Mouse (Mus musculus) lung, embryonic 14.5 days (tissue): ENCODE measurements around the gene Cacna1f. TPM values are rescaled to one million over a fixed set of nuclear protein-coding genes. Genes with fewer than 3 reads are reported as not detected.

ENCODE experiments used
- ATAC-seq: fragments of 200-750 bp; cut with Nextera tagmentation; 2 replicates; pipeline ENCODE4 v1.8.0; 2017; ENCODE audit warnings: mild to moderate bottlenecking, moderate TSS enrichment, moderate library complexity; ENCODE audit not compliant: insufficient read depth
- DNase-seq: peaks from one replicate; pipeline ENCODE4 v3.0.0-alpha.2; 2015
- H3K27ac ChIP-seq: fragments of 300-500 bp; sonication (generic); 2 replicates; pipeline ENCODE4 v1.5.1; 2014; ENCODE audit warnings: low read depth, mild to moderate bottlenecking, moderate library complexity
- H3K27me3 ChIP-seq: fragments of 300-500 bp; sonication (generic); 2 replicates; pipeline ENCODE4 v1.6.1; 2014; ENCODE audit warnings: low read length, control low read depth; ENCODE audit not compliant: insufficient read depth
- H3K36me3 ChIP-seq: fragments of 300-500 bp; sonication (generic); 2 replicates; pipeline ENCODE4 v1.6.1; 2014; ENCODE audit warnings: control low read depth; ENCODE audit not compliant: insufficient read depth
- H3K4me1 ChIP-seq: fragments of 300-500 bp; sonication (generic); 2 replicates; pipeline ENCODE4 v1.6.1; 2014; ENCODE audit warnings: antibody characterized with exemption, control low read depth; ENCODE audit not compliant: insufficient read depth
- H3K4me2 ChIP-seq: fragments of 300-500 bp; sonication (generic); 2 replicates; pipeline ENCODE4 v1.6.1; 2014; ENCODE audit warnings: mild to moderate bottlenecking
- H3K4me3 ChIP-seq: fragments of 300-500 bp; sonication (generic); 2 replicates; pipeline ENCODE4 v1.5.1; 2014; ENCODE audit warnings: low read depth, low read length
- H3K9ac ChIP-seq: fragments of 300-500 bp; sonication (generic); 2 replicates; pipeline ENCODE4 v1.6.1; 2014
- H3K9me3 ChIP-seq: fragments of 300-500 bp; sonication (generic); 2 replicates; pipeline ENCODE4 v1.6.1; 2016; ENCODE audit warnings: low read depth, low read length, control low read depth
- CTCF ChIP-seq: IDR thresholded peaks from 2 replicates; pipeline ENCODE4 v1.5.1; 2016; ENCODE audit warnings: antibody characterized with exemption, low read depth
- WGBS: fragments of 180-500 bp; shearing (Covaris S2); extraction: QIAGEN DNeasy Blood & Tissue Kit; methylation state at CpG from one replicate; pipeline ENCODE4 v1.1.7; 2014; 5-methylcytosine and 5-hydroxymethylcytosine counted together
- polyA plus RNA-seq: library from polyadenylated mRNA; unstranded; fragments of >200 nt; fragmentation: Nextera tagmentation; extraction: Ambion mirVana; gene quantifications from 2 replicates; pipeline ENCODE4 v1.2.1, GENCODE M21; 2014

The Cacna1f gene
- polyA plus RNA-seq, 1 experiment from 2014 or later, result 0.05 TPM

- Histone ChIP-seq H3K36me3 (no peaks in the 10 kb centered on the region), H3K4me3 (no peak overlapping the region), H3K27ac (no peak overlapping the region), H3K4me1 (no peaks in the 10 kb centered on the region), H3K27me3 (no peaks in the 10 kb centered on the region), H3K9ac (no peak overlapping the region), H3K4me2 (no peak overlapping the region), H3K9me3 (no peaks in the 10 kb centered on the region)
- TF ChIP-seq CTCF, result no peak
- no peak for ATAC-seq
- DNase-seq, result no peak
- 72% methylated on average over 3 of the region's 3 CpGs for WGBS
Measured at GRCm38 (mm10) chrX:7635101-7635500, 28.2 kb downstream of the Cacna1f start.

DNA sequence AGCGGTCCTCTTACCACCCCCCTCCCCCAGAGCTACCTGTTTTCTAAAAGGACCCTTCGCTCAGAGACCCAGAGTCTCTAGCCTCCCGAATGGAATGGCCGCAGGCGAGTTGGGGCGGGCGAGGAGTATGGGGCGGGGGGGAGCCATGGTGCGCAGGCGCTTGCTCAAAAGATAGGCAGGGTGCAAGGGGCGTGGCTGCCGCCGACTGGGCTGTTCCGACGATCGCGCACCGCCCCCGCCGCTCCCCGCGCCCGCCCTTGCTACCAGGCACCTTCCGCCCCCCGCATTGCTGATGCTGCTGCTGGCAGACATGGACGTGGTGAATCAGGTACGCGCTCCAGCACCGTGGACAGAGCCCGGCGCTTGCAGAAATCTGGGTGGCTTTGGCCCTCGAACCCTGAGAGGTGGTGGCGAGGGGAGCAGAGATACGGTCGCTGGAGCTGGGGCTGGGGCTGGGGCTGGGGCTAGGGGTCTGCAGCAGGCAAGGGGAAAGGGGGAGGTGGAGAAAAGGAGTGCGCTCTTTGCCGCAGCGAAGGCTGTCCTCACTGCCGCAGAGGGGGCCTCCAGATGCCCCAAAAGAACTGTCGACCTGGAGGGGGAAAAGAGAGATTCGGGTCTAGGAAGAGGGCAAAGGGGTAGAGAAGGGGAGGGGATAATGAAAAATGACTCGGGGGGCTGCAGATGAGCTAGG is 31.7 kb downstream of the Cacna1f start, which contains the start of gene Syp:
Gene Syp (plus strand): TSS at position 71 of the 691 bp plus-strand sequence.
- Histone ChIP-seq H3K4me1 (no peaks in the 10 kb centered on the region), H3K27ac (no peak within 1 kb of the TSS), H3K9me3 (no peaks in the 10 kb centered on the region), H3K27me3 (no peaks in the 10 kb centered on the region), H3K36me3 (no peaks in the 10 kb centered on the region), H3K4me3 (peak within 1 kb of the TSS; percentile 27), H3K4me2 (peak within 1 kb of the TSS; percentile 52), H3K9ac (no peak within 1 kb of the TSS)
- 9% methylated on average over 38 of the region's 42 CpGs for WGBS
- ATAC-seq (peak; percentile 78), DNase-seq (peak; percentile 83)
- no peak for TF ChIP-seq CTCF

- no peaks in the 10 kb centered on the region for H3K27me3 ChIP-seq
- no peaks in the 10 kb centered on the region for H3K9me3 ChIP-seq
- TF ChIP-seq CTCF, result no peak
- 20% methylated on average over 13 of the region's 13 CpGs for WGBS
- H3K4me1 ChIP-seq, result no peaks in the 10 kb centered on the region
- H3K9ac ChIP-seq, result no peak overlapping the region
- ATAC-seq (no peak), DNase-seq (no peak)
- H3K27ac ChIP-seq, result no peak overlapping the region
- no peak overlapping the region for H3K4me3 ChIP-seq
- no peak overlapping the region; the same call in 1 of the 2 replicates for H3K4me2 ChIP-seq
- H3K36me3 ChIP-seq, result no peaks in the 10 kb centered on the region
Measured at GRCm38 (mm10) chrX:7639536-7640325, 32.8 kb downstream of the Cacna1f start.

- Histone ChIP-seq H3K27ac (no peak overlapping the region), H3K27me3 (no peaks in the 10 kb centered on the region), H3K36me3 (no peaks in the 10 kb centered on the region), H3K9me3 (no peaks in the 10 kb centered on the region), H3K4me2 (no peak overlapping the region), H3K4me1 (no peaks in the 10 kb centered on the region), H3K4me3 (no peak overlapping the region), H3K9ac (no peak overlapping the region)
- no peak for ATAC-seq
- no peak for DNase-seq
- 22% methylated on average over 12 of the region's 12 CpGs for WGBS
- TF ChIP-seq CTCF, result no peak
Measured at GRCm38 (mm10) chrX:7640785-7641184, 33.9 kb downstream of the Cacna1f start.

- no peak overlapping the region for H3K4me2 ChIP-seq
- peak; percentile 73 for TF ChIP-seq CTCF
- 11% methylated on average over 5 of the region's 5 CpGs for WGBS
Measured at GRCm38 (mm10) chrX:7645349-7645748, 38.5 kb downstream of the Cacna1f start.

GRCm38 (mm10) chrX:7648671-7649304 is 41.9 kb downstream of the Cacna1f start:
- ATAC-seq (peak; percentile 98), DNase-seq (peak; percentile 89)
- no peak; the same call in 1 of the 2 replicates for TF ChIP-seq CTCF
- Histone ChIP-seq H3K36me3 (no peaks in the 10 kb centered on the region), H3K27me3 (no peaks in the 10 kb centered on the region), H3K4me1 (no peaks in the 10 kb centered on the region), H3K27ac (peak overlapping the region; percentile 65), H3K9me3 (no peaks in the 10 kb centered on the region), H3K4me3 (peak overlapping the region; percentile 44), H3K9ac (peak overlapping the region; percentile 67), H3K4me2 (peak overlapping the region; percentile 65)
- WGBS, result 12% methylated on average over 25 of the region's 25 CpGs

More at GRCm38 (mm10) chrX:7645349-7645748, 38.5 kb downstream of the Cacna1f start:
- Histone ChIP-seq H3K27me3 (no peaks in the 10 kb centered on the region), H3K9me3 (no peaks in the 10 kb centered on the region), H3K9ac (no peak overlapping the region), H3K4me1 (no peaks in the 10 kb centered on the region), H3K27ac (no peak overlapping the region), H3K4me3 (no peak overlapping the region), H3K36me3 (no peaks in the 10 kb centered on the region)
- ATAC-seq (no peak), DNase-seq (peak; percentile 90)
